17 mouse cellular contexts compared by ENCODE assay signal in genomic region chr4:82698616-82699015, GRCm38 (mm10). TPM values are rescaled to one million over a fixed set of nuclear protein-coding genes. Genes with fewer than 3 reads are reported as not detected.
"Had no signal": no experiment of that assay in that cellular context is flagged by ENCODE, and none has a peak within 500 bp of the region (broad histone marks: within the 10 kb centered on the region; RNA-seq: fewer than 3 reads in every experiment).

No protein-coding gene starts in this region.

- H3K4me3 ChIP-seq: liver, embryonic 15.5 days; lung, embryonic 15.5 days; megakaryocyte, embryonic 14.5 days; midbrain, embryonic 13.5 days; midbrain, embryonic 15.5 days; neural tube, embryonic 13.5 days; stomach, embryonic 15.5 days had no signal

- H3K27me3 ChIP-seq: liver, embryonic 15.5 days; lung, embryonic 15.5 days; megakaryocyte, embryonic 14.5 days; midbrain, embryonic 13.5 days; midbrain, embryonic 15.5 days; neural tube, embryonic 13.5 days; stomach, embryonic 15.5 days had no signal

- H3K4me1 ChIP-seq: liver, embryonic 15.5 days; midbrain, embryonic 15.5 days had no signal

- H3K27ac ChIP-seq: liver, embryonic 15.5 days; lung, embryonic 15.5 days; macrophage; midbrain, embryonic 15.5 days; neural tube, embryonic 13.5 days; stomach, embryonic 15.5 days; stomach, postnatal 0 days had no signal

- H3K9me3 ChIP-seq: liver, embryonic 15.5 days; lung, embryonic 15.5 days; megakaryocyte, embryonic 14.5 days; midbrain, embryonic 13.5 days; midbrain, embryonic 15.5 days; neural tube, embryonic 13.5 days; stomach, embryonic 15.5 days had no signal

- H3K9ac ChIP-seq: liver, embryonic 15.5 days; liver, postnatal 0 days; lung, embryonic 15.5 days; midbrain, embryonic 13.5 days; midbrain, embryonic 15.5 days; neural tube, embryonic 13.5 days; stomach, embryonic 15.5 days had no signal

- H3K4me2 ChIP-seq: liver, embryonic 15.5 days; lung, embryonic 15.5 days; midbrain, embryonic 11.5 days; midbrain, embryonic 13.5 days; midbrain, embryonic 15.5 days; neural tube, embryonic 13.5 days; stomach, embryonic 15.5 days had no signal

- DNase-seq: liver, postnatal 0 days; lung, adult 2 months; lung, postnatal 10 days; right cerebral cortex, postnatal 14 days; thymus, adult 2 months; thymus, postnatal 25 days; thymus, postnatal 4 days had no signal

- ATAC-seq: liver, postnatal 0 days had no signal

- H3K36me3 ChIP-seq: liver, embryonic 15.5 days; lung, embryonic 15.5 days; midbrain, embryonic 13.5 days; midbrain, embryonic 15.5 days; neural tube, embryonic 13.5 days; stomach, embryonic 15.5 days had no signal

RNA-seq across cellular contexts. Expression of gene Nfib, which starts 6.9 kb away (rescaled TPM):
- polyA plus RNA-seq: macrophage had no signal
